Mouse (Mus musculus): Measurements from ENCODE around the gene Dab2ip. TPM values are rescaled to one million over a fixed set of nuclear protein-coding genes. Genes with fewer than 3 reads are reported as not detected.

Dab2ip gene
- polyA plus RNA-seq, 1 experiment from 2014 or later, result 26.3 TPM

GRCm38 (mm10) chr2:35556918-35557486, 1.1 kb upstream of the Dab2ip start:
- no peak overlapping the region for H3K4me2 ChIP-seq (replicated peaks; ENCODE audit: low read depth, low read length)
- no peak overlapping the region for H3K9ac ChIP-seq (replicated peaks; ENCODE audit: low read length)
- 64% methylated on average over 5 of the region's 5 CpGs for WGBS
- no peaks in the 10 kb centered on the region for H3K9me3 ChIP-seq (ENCODE audit: low read length)
- ATAC-seq (ENCODE audit: low FRiP score, low TSS enrichment), result no peak; the same call in 1 of the 2 replicates
- H3K36me3 ChIP-seq (ENCODE audit: insufficient read depth, low read length), result no peaks in the 10 kb centered on the region
- H3K4me1 ChIP-seq (ENCODE audit: insufficient read depth, low read length), result peaks cover 28% of the 10 kb centered on the region
- no peak overlapping the region for H3K27ac ChIP-seq (ENCODE audit: low read length)
- no peak overlapping the region for H3K4me3 ChIP-seq (ENCODE audit: low read length)
- no peaks in the 10 kb centered on the region for H3K27me3 ChIP-seq (ENCODE audit: insufficient read depth, low read length)

GRCm38 (mm10) chr2:35558826-35559550, 922 bp downstream of the Dab2ip start:
- Histone ChIP-seq H3K4me1 (ENCODE audit: insufficient read depth, low read length) (peaks cover 28% of the 10 kb centered on the region), H3K27ac (ENCODE audit: low read length) (peak overlapping the region; percentile 77), H3K36me3 (ENCODE audit: insufficient read depth, low read length) (no peaks in the 10 kb centered on the region), H3K27me3 (ENCODE audit: insufficient read depth, low read length) (no peaks in the 10 kb centered on the region), H3K4me3 (ENCODE audit: low read length) (peak overlapping the region; percentile 18), H3K4me2 (replicated peaks; ENCODE audit: low read depth, low read length) (peak overlapping the region; percentile 42), H3K9ac (replicated peaks; ENCODE audit: low read length) (peak overlapping the region; percentile 58), H3K9me3 (ENCODE audit: low read length) (no peaks in the 10 kb centered on the region)
- ATAC-seq (ENCODE audit: low FRiP score, low TSS enrichment), result no peak
- 34% methylated on average over 4 of the region's 4 CpGs for WGBS

GRCm38 (mm10) chr2:35559551-35559835, 1.4 kb downstream of the Dab2ip start:
- 41% methylated on average over 2 of the region's 2 CpGs for WGBS
- H3K27ac ChIP-seq (ENCODE audit: low read length), result peak overlapping the region; percentile 72
- no peak overlapping the region for H3K4me3 ChIP-seq (ENCODE audit: low read length)
- peaks cover 28% of the 10 kb centered on the region for H3K4me1 ChIP-seq (ENCODE audit: insufficient read depth, low read length)
- H3K4me2 ChIP-seq (replicated peaks; ENCODE audit: low read depth, low read length), result 0 out of 2 replicates have a peak overlapping the region, but pooled peaks have one; percentile 42
- no peaks in the 10 kb centered on the region for H3K36me3 ChIP-seq (ENCODE audit: insufficient read depth, low read length)
- peak overlapping the region; percentile 0; the same call in 1 of the 2 replicates for H3K9ac ChIP-seq (replicated peaks; ENCODE audit: low read length)
- no peaks in the 10 kb centered on the region for H3K27me3 ChIP-seq (ENCODE audit: insufficient read depth, low read length)
- no peak for ATAC-seq (ENCODE audit: low FRiP score, low TSS enrichment)
- H3K9me3 ChIP-seq (ENCODE audit: low read length), result no peaks in the 10 kb centered on the region

GRCm38 (mm10) chr2:35563722-35564121, 5.7 kb downstream of the Dab2ip start:
- Histone ChIP-seq H3K4me3 (ENCODE audit: low read length) (no peak overlapping the region), H3K36me3 (ENCODE audit: insufficient read depth, low read length) (no peaks in the 10 kb centered on the region), H3K4me2 (replicated peaks; ENCODE audit: low read depth, low read length) (no peak overlapping the region), H3K27ac (ENCODE audit: low read length) (no peak overlapping the region), H3K9ac (replicated peaks; ENCODE audit: low read length) (no peak overlapping the region), H3K27me3 (ENCODE audit: insufficient read depth, low read length) (no peaks in the 10 kb centered on the region), H3K9me3 (ENCODE audit: low read length) (no peaks in the 10 kb centered on the region), H3K4me1 (ENCODE audit: insufficient read depth, low read length) (peaks cover 11% of the 10 kb centered on the region)
- 84% methylated on average over 4 of the region's 4 CpGs for WGBS
- no peak for ATAC-seq (ENCODE audit: low FRiP score, low TSS enrichment)

GRCm38 (mm10) chr2:35565051-35565836, 7.2 kb downstream of the Dab2ip start:
- no peak overlapping the region for H3K27ac ChIP-seq (ENCODE audit: low read length)
- no peak overlapping the region for H3K4me2 ChIP-seq (replicated peaks; ENCODE audit: low read depth, low read length)
- no peaks in the 10 kb centered on the region for H3K4me1 ChIP-seq (ENCODE audit: insufficient read depth, low read length)
- H3K9ac ChIP-seq (replicated peaks; ENCODE audit: low read length), result no peak overlapping the region
- 84% methylated on average over 6 of the region's 6 CpGs for WGBS
- no peaks in the 10 kb centered on the region for H3K9me3 ChIP-seq (ENCODE audit: low read length)
- no peak overlapping the region for H3K4me3 ChIP-seq (ENCODE audit: low read length)
- ATAC-seq (ENCODE audit: low FRiP score, low TSS enrichment), result no peak
- no peaks in the 10 kb centered on the region for H3K36me3 ChIP-seq (ENCODE audit: insufficient read depth, low read length)
- H3K27me3 ChIP-seq (ENCODE audit: insufficient read depth, low read length), result no peaks in the 10 kb centered on the region

- 81% methylated on average over 11 of the region's 11 CpGs for WGBS
- ATAC-seq (ENCODE audit: low FRiP score, low TSS enrichment), result no peak; the same call in 1 of the 2 replicates
Observed at GRCm38 (mm10) chr2:35566957-35567693, 9.1 kb downstream of the Dab2ip start.

GRCm38 (mm10) chr2:35567694-35568149, 9.7 kb downstream of the Dab2ip start:
- Histone ChIP-seq H3K4me2 (replicated peaks; ENCODE audit: low read depth, low read length) (no peak overlapping the region), H3K4me3 (ENCODE audit: low read length) (no peak overlapping the region), H3K27ac (ENCODE audit: low read length) (no peak overlapping the region), H3K27me3 (ENCODE audit: insufficient read depth, low read length) (no peaks in the 10 kb centered on the region), H3K36me3 (ENCODE audit: insufficient read depth, low read length) (no peaks in the 10 kb centered on the region), H3K9ac (replicated peaks; ENCODE audit: low read length) (no peak overlapping the region), H3K9me3 (ENCODE audit: low read length) (no peaks in the 10 kb centered on the region), H3K4me1 (ENCODE audit: insufficient read depth, low read length) (no peaks in the 10 kb centered on the region)
- WGBS, result 88% methylated on average over 4 of the region's 4 CpGs
- ATAC-seq (ENCODE audit: low FRiP score, low TSS enrichment), result no peak

More at GRCm38 (mm10) chr2:35566957-35567693, 9.1 kb downstream of the Dab2ip start:
- no peak overlapping the region for H3K4me3 ChIP-seq (ENCODE audit: low read length)
- H3K4me2 ChIP-seq (replicated peaks; ENCODE audit: low read depth, low read length), result no peak overlapping the region
- no peaks in the 10 kb centered on the region for H3K9me3 ChIP-seq (ENCODE audit: low read length)
- H3K9ac ChIP-seq (replicated peaks; ENCODE audit: low read length), result no peak overlapping the region
- H3K36me3 ChIP-seq (ENCODE audit: insufficient read depth, low read length), result no peaks in the 10 kb centered on the region
- H3K27ac ChIP-seq (ENCODE audit: low read length), result no peak overlapping the region
- no peaks in the 10 kb centered on the region for H3K27me3 ChIP-seq (ENCODE audit: insufficient read depth, low read length)
- no peaks in the 10 kb centered on the region for H3K4me1 ChIP-seq (ENCODE audit: insufficient read depth, low read length)

GRCm38 (mm10) chr2:35570743-35571142, 12.7 kb downstream of the Dab2ip start:
- Histone ChIP-seq H3K27ac (ENCODE audit: low read length) (no peak overlapping the region), H3K27me3 (ENCODE audit: insufficient read depth, low read length) (no peaks in the 10 kb centered on the region), H3K4me2 (replicated peaks; ENCODE audit: low read depth, low read length) (no peak overlapping the region), H3K4me3 (ENCODE audit: low read length) (no peak overlapping the region), H3K9me3 (ENCODE audit: low read length) (no peaks in the 10 kb centered on the region), H3K9ac (replicated peaks; ENCODE audit: low read length) (no peak overlapping the region), H3K36me3 (ENCODE audit: insufficient read depth, low read length) (no peaks in the 10 kb centered on the region), H3K4me1 (ENCODE audit: insufficient read depth, low read length) (no peaks in the 10 kb centered on the region)
- WGBS, result 71% methylated on average over 4 of the region's 4 CpGs
- no peak for ATAC-seq (ENCODE audit: low FRiP score, low TSS enrichment)

GRCm38 (mm10) chr2:35574643-35575042, 16.6 kb downstream of the Dab2ip start:
- no peak for ATAC-seq (ENCODE audit: low FRiP score, low TSS enrichment)
- Histone ChIP-seq H3K36me3 (ENCODE audit: insufficient read depth, low read length) (no peaks in the 10 kb centered on the region), H3K4me2 (replicated peaks; ENCODE audit: low read depth, low read length) (no peak overlapping the region), H3K9me3 (ENCODE audit: low read length) (no peaks in the 10 kb centered on the region), H3K9ac (replicated peaks; ENCODE audit: low read length) (no peak overlapping the region), H3K4me1 (ENCODE audit: insufficient read depth, low read length) (no peaks in the 10 kb centered on the region), H3K27me3 (ENCODE audit: insufficient read depth, low read length) (no peaks in the 10 kb centered on the region), H3K4me3 (ENCODE audit: low read length) (no peak overlapping the region), H3K27ac (ENCODE audit: low read length) (no peak overlapping the region)
- 27% methylated on average over 1 of the region's 1 CpGs for WGBS
